Mouse (Mus musculus) embryonic facial prominence, embryonic 11.5 days (tissue): Measurements from ENCODE around the gene Mgat5. TPM values are rescaled to one million over a fixed set of nuclear protein-coding genes. Genes with fewer than 3 reads are reported as not detected.

Experiments used
- ATAC-seq: fragments of 200-750 bp; cut with Nextera tagmentation; replicated peaks from 2 replicates; pipeline ENCODE4 v1.8.0; 2017; ENCODE audit warnings: low read depth; ENCODE audit not compliant: insufficient number of reproducible peaks, low FRiP score, low TSS enrichment
- DNase-seq: peaks from one replicate; pipeline ENCODE4 v3.0.0-alpha.2; 2015; ENCODE audit warnings: low spot score
- H3K27ac ChIP-seq: fragments of 300-500 bp; sonication (generic); replicated peaks from 2 replicates; pipeline ENCODE4 v1.5.1; 2014; ENCODE audit warnings: mild to moderate bottlenecking, low read depth, low read length, control low read depth
- H3K27me3 ChIP-seq: fragments of 300-500 bp; sonication (generic); 2 replicates; pipeline ENCODE4 v1.6.1; 2014; ENCODE audit warnings: mild to moderate bottlenecking, low read length, moderate library complexity, mixed read lengths; ENCODE audit not compliant: control insufficient read depth, insufficient read depth
- H3K36me3 ChIP-seq: fragments of 300-500 bp; sonication (generic); replicated peaks from 2 replicates; pipeline ENCODE4 v1.6.1; 2014; ENCODE audit warnings: low read depth, mild to moderate bottlenecking, low read length, moderate library complexity, mixed read lengths; ENCODE audit not compliant: control insufficient read depth, insufficient read depth
- H3K4me1 ChIP-seq: fragments of 300-500 bp; sonication (generic); 2 replicates; pipeline ENCODE4 v1.6.1; 2014; ENCODE audit warnings: low read length, mixed read lengths; ENCODE audit not compliant: control insufficient read depth, insufficient read depth
- H3K4me2 ChIP-seq: fragments of 300-500 bp; sonication (generic); 2 replicates; pipeline ENCODE4 v1.6.1; 2014; ENCODE audit warnings: low read depth, mild to moderate bottlenecking, control low read depth, low read length, moderate library complexity
- H3K4me3 ChIP-seq: fragments of 300-500 bp; sonication (generic); 2 replicates; pipeline ENCODE4 v1.5.1; 2014; ENCODE audit warnings: low read depth, low read length, control low read depth
- H3K9ac ChIP-seq: fragments of 300-500 bp; sonication (generic); replicated peaks from 2 replicates; pipeline ENCODE4 v1.6.1; 2014; ENCODE audit warnings: mild to moderate bottlenecking, control low read depth, low read length
- H3K9me3 ChIP-seq: fragments of 300-500 bp; sonication (generic); replicated peaks from 2 replicates; pipeline ENCODE4 v1.6.1; 2016; ENCODE audit warnings: mild to moderate bottlenecking, low read length, inconsistent platforms, mixed read lengths; ENCODE audit not compliant: control insufficient read depth
- WGBS: fragments of 180-500 bp; shearing (Covaris S2); extraction: QIAGEN DNeasy Blood & Tissue Kit; methylation state at CpG from one replicate; pipeline ENCODE4 v1.1.7; 2014; 5-methylcytosine and 5-hydroxymethylcytosine counted together
- polyA plus RNA-seq: library from polyadenylated mRNA; unstranded; fragments of >200 nt; fragmentation: Nextera tagmentation; extraction: Ambion mirVana; gene quantifications from 2 replicates; pipeline ENCODE4 v1.2.1, GENCODE M21; 2014

Mgat5 gene
- polyA plus RNA-seq, 1 experiment from 2014 or later = 6.1 TPM

DNA sequence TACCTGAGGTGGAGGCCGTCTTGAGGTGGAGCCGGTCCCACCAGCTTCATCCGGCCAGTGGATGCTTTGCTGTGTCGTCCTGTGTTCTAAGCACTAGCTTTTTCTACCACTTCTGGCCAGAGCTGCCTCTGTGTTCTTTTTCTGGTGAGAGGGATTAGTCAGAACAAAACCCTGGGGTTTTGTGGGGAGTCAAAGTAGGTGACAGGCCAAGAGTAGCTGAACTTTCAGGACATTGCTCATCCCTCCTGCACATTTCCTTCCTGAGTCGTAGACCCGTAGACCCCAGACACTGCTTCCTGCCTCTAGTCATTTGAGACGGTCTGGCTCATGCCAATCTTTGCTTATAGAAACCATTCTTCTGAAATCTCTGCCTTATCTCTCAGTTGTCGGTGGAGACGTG lies 140.1 kb downstream of the Mgat5 start:
- 65% methylated on average over 9 of the region's 9 CpGs for whole genome bisulfite sequencing

DNA sequence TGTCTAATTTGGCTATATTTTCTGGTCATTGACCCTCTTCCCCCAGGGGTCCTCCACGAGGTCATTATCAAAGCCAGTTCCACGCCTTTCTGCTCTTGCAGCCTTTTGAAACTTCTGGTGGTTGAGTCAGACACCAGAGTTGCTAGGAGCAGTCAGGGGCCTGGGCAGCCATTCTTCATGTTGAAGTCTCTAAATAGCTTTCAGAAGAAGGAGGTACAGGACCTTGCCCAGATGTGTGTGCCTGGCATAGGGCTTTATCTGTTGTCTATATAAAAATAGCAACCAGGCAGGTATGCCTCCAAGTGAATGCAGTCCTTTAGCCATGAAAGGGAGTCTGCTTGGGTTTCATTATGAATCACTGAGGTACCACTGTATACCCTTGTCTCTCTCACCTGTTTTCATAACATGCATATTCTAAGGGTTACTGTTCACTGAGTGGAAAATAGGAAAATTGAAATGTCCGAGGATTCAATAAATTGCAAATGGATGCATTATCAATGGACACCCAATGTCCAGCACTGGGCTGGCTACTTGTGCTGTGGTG lies 141.9 kb downstream of the Mgat5 start:
- Histone ChIP-seq H3K36me3 (no peaks in the 10 kb centered on the region), H3K27ac (no peak overlapping the region), H3K27me3 (no peaks in the 10 kb centered on the region), H3K4me2 (no peak overlapping the region), H3K4me1 (no peaks in the 10 kb centered on the region), H3K9ac (no peak overlapping the region), H3K9me3 (no peaks in the 10 kb centered on the region), H3K4me3 (no peak overlapping the region)
- ATAC-seq (no peak), DNase-seq (no peak)
- 67% methylated on average over 3 of the region's 3 CpGs for WGBS

More for the DNA sequence above, 140.1 kb downstream of the Mgat5 start:
- no peak overlapping the region for H3K27ac ChIP-seq
- H3K4me2 ChIP-seq = no peak overlapping the region
- DNase-seq = no peak
- no peak overlapping the region for H3K9ac ChIP-seq
- H3K27me3 ChIP-seq = no peaks in the 10 kb centered on the region
- ATAC-seq = no peak
- no peak overlapping the region for H3K4me3 ChIP-seq
- H3K9me3 ChIP-seq = no peaks in the 10 kb centered on the region
- H3K36me3 ChIP-seq = no peaks in the 10 kb centered on the region
- no peaks in the 10 kb centered on the region for H3K4me1 ChIP-seq

DNA sequence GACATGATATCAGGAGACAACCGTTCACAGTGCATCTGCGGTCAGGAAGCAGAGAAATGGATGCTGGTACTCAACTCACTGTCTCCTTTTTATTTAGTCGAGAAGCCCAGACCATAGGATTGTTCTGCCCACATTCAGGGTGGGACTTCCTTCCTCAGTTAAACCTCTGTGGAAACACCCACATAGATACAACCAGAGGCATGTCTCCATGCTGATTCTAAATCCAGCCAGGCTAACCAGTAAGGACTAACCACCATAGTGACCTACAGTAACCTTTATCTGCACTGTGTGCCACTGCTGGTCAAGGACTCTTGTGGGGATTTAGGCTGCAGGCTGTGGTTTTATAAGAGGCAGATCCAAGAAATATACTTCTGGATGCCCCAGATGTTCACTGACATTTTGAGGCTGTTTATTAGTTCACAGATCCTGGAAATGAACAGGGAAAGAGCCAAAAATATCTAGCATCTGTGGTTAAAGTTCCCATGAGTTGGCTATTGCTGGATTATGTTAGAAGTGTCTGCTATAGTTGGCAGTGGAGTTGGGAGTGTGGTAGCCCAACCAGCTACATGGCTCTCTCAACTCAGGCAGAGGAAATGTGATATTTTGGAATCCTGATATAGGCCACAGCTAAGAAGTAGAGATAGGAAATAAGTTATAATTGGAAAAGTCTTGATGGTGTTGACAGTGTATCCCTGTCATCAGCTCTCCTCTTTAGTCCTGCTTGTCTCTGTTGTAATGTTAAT lies 143.2 kb downstream of the Mgat5 start:
- H3K27me3 ChIP-seq = no peaks in the 10 kb centered on the region
- no peaks in the 10 kb centered on the region for H3K9me3 ChIP-seq
- WGBS = 94% methylated on average over 3 of the region's 3 CpGs
- H3K4me3 ChIP-seq = no peak overlapping the region
- no peaks in the 10 kb centered on the region for H3K4me1 ChIP-seq
- ATAC-seq (no peak), DNase-seq (no peak)
- no peaks in the 10 kb centered on the region for H3K36me3 ChIP-seq
- no peak overlapping the region for H3K4me2 ChIP-seq
- no peak overlapping the region for H3K27ac ChIP-seq
- no peak overlapping the region for H3K9ac ChIP-seq

DNA sequence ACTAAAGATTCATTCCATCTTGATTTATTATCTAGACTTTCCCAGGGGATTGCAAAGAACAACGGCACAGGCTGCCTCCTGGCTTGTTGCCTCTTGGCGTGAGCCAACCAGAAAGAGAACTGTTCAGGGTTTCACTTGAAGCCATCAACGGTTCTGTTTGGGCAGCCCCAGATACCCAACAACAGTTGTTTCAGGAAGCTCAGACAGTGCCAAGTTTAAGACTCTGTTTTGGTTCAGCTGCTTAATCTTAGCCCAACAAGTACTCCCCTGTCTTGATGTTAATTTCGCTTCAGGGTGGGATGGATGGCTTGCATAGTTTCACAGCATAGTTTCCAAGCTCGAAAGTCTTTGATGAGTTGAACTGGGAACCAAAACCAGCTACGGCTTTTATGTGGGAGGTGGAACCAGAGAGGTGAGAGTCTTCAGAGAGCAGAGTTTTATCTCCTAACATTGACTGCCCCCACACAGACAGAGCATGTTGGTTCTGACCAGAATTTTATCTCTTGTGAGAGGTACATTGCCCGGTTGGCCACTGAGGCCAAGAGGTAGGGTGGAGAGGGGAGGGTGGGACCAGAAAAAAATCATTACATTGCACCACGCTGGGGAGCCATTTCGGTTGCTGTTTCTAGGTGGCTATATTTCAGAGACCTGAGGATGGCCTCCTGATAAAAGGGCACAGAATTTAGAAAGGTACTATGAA lies 144.0 kb downstream of the Mgat5 start:
- ATAC-seq = no peak
- no peaks in the 10 kb centered on the region for H3K36me3 ChIP-seq
- WGBS = 87% methylated on average over 9 of the region's 9 CpGs
- H3K27ac ChIP-seq = no peak overlapping the region
- H3K27me3 ChIP-seq = no peaks in the 10 kb centered on the region
- H3K4me2 ChIP-seq = no peak overlapping the region
- no peak overlapping the region for H3K9ac ChIP-seq
- no peak overlapping the region for H3K4me3 ChIP-seq
- no peaks in the 10 kb centered on the region for H3K4me1 ChIP-seq
- no peaks in the 10 kb centered on the region for H3K9me3 ChIP-seq
- DNase-seq = no peak

DNA sequence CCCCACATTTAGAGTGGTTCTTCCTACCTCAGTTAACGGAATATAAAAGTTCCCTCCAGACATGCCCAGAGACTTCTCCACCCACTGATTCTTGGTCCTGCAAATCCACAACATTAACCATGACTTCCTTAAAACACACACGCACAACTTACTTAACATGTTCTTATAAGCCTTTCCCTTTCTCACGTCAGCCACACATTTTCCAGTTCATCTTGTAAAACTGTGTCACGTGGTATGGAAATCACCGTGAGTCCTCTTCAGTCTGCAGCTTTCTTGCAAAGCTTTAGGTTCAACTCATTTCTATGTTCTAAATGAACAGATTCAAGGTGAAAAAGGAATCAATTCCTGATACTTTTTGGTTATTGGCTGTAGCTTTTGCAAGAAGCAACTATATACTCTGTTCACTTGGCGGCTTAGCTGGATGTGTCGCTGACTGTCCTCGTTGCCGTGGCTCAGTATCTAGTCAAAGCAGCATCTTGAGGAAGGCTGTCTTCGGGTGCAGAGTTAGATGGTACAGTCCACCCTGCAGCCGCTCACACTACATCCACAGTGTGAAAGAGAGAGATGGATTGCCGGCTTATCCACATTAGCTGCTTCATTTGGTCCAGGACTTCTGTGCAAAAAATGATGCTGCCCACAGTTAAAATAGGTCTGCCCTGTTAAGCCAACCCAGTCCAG lies 146.7 kb downstream of the Mgat5 start:
- Histone ChIP-seq H3K27ac (no peak overlapping the region), H3K36me3 (no peaks in the 10 kb centered on the region), H3K27me3 (no peaks in the 10 kb centered on the region), H3K4me3 (no peak overlapping the region), H3K9me3 (no peaks in the 10 kb centered on the region), H3K9ac (no peak overlapping the region), H3K4me2 (no peak overlapping the region), H3K4me1 (no peaks in the 10 kb centered on the region)
- DNase-seq = no peak
- WGBS = 90% methylated on average over 12 of the region's 12 CpGs
- ATAC-seq = no peak

DNA sequence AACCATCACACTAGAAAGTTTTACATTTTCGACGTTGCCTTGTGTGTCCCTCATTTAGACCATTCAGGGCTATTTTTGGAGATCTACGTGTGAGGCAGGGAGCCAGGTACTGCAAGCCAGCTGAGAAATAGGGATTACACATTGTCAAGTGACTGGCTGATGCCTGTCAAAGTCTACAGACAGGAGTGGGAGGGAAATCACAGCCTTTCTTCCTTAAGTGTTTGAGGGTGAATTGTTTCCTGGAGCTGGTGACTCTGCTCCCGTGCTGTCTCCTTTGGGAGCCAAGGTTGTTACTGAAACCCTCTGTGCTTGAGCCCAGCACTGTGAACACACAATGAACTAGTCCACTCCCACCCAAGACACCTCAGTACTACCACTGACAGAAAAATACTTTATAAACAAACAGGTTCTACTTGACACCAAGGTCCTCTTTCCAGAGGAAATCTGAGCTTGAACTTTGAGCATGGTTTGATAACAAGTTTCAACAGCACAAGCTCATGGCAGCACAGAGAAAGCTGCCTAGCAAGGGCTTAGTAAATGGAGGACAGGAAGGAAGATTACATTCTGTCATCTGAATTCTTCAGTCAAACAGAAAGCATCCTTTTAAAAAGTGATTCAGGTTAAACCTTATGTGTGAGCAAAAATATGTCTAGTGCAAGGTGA lies 147.4 kb downstream of the Mgat5 start:
- WGBS = 81% methylated on average over 4 of the region's 4 CpGs
- no peak overlapping the region for H3K4me2 ChIP-seq
- no peak overlapping the region for H3K9ac ChIP-seq
- H3K27me3 ChIP-seq = no peaks in the 10 kb centered on the region
- no peaks in the 10 kb centered on the region for H3K9me3 ChIP-seq
- DNase-seq (no peak), ATAC-seq (no peak)
- H3K4me3 ChIP-seq = no peak overlapping the region
- H3K36me3 ChIP-seq = no peaks in the 10 kb centered on the region
- H3K27ac ChIP-seq = no peak overlapping the region
- no peaks in the 10 kb centered on the region for H3K4me1 ChIP-seq

DNA sequence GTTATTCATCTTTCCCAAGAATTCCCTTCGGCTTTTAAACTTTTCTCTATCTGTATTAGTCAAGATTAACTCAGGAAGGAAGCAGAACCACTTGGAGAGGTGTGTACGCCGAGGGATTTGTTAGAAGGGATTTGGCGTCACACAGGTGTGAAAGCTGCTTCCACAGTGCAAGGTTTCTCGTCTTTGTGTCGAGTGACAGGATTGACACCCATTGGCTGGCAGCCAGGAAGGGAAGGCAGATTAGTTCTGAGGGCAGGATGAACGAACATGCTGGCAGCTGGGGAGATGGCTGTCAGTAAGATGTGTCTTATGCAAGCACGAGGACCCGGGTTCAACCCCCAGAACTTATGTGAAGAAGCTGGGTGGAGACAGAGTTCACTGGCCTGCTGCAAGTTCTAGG lies 148.6 kb downstream of the Mgat5 start:
- DNase-seq = no peak
- Histone ChIP-seq H3K27me3 (no peaks in the 10 kb centered on the region), H3K4me1 (no peaks in the 10 kb centered on the region), H3K9ac (no peak overlapping the region), H3K27ac (no peak overlapping the region), H3K36me3 (no peaks in the 10 kb centered on the region), H3K4me2 (no peak overlapping the region), H3K9me3 (no peaks in the 10 kb centered on the region), H3K4me3 (no peak overlapping the region)
- WGBS = 76% methylated on average over 9 of the region's 9 CpGs
- ATAC-seq = no peak
